In the genomic region with DNA sequence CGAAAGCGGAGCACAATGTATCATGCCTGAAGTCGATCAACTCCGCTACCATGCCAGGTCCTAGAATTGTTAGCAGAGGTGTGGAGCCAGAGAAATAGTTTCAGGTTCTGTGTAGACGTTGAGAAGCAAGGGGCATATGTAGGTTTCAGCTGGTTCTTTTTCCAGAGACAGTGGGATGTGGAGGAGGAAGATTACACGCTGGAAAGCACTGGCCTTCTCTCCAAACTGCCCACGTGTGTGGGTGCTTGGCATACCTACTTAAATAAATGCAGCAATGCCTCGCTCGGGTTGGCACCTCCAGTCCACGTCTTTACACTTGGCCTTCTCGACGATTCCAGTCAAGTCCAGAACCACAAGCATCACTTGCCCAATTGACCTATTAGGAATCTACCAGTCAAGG, we compare ENCODE assay signal across 34 mouse cellular contexts. TPM values are rescaled to one million over a fixed set of nuclear protein-coding genes. Genes with fewer than 3 reads are reported as not detected.
A peak's percentile ranks its signal among the peaks of the same experiment; 100 is the strongest.
DNase-seq lines count a peak whose midpoint lies in the region; ATAC-seq and TF ChIP-seq lines count a peak whose summit lies in the region.
"Had no signal": no experiment of that assay in that cellular context is flagged by ENCODE, and none has a peak within 500 bp of the region (broad histone marks: within the 10 kb centered on the region; RNA-seq: fewer than 3 reads in every experiment).

No protein-coding gene starts in this region.

- ATAC-seq in heart, embryonic 13.5 days (ENCODE audit: extremely low read depth, insufficient number of reproducible peaks, low FRiP score, low TSS enrichment): no peak
- no peak for ATAC-seq in embryonic facial prominence, embryonic 14.5 days (ENCODE audit: low read depth)
- ATAC-seq: activated CD4-positive, CD25-positive, alpha-beta regulatory T cell, adult 4 months; forebrain, embryonic 14.5 days; hindbrain, embryonic 16.5 days; intestine, embryonic 15.5 days; midbrain, embryonic 13.5 days had no signal

- no peak for DNase-seq in heart, postnatal 10 days
- DNase-seq in layer of hippocampus, adult 9-11 months: peak; percentile 23
- DNase-seq in layer of hippocampus, postnatal 25 days (ENCODE audit: extremely low spot score in 1 of 2, low spot score in 1 of 2): no peak
- DNase-seq in embryonic facial prominence, embryonic 14.5 days (ENCODE audit: low spot score): no peak
- DNase-seq in B cell, adult 2 months: no peak
- DNase-seq: adrenal gland, adult 8-10 months; cerebellum, adult 9-10 months; gastrocnemius, postnatal 10 days; kidney, postnatal 14 days; liver; lung, postnatal 36 days; thymus, adult 18-20 months; thymus, postnatal 36 days had no signal

- TF ChIP-seq CTCF in bone marrow macrophage, adult 2 months (IDR thresholded peaks at IDR 0.05; ENCODE audit: low read depth, low read length): no peak

- H3K36me3 ChIP-seq in heart, embryonic 13.5 days: peaks cover 42% of the 10 kb centered on the region
- peaks cover 12% of the 10 kb centered on the region for H3K36me3 ChIP-seq in embryonic facial prominence, embryonic 14.5 days (ENCODE audit: control insufficient read depth, insufficient read depth, low read length)
- H3K36me3 ChIP-seq: liver, embryonic 15.5 days had no signal

- WGBS in heart, embryonic 13.5 days: 86% methylated on average over 12 of the region's 12 CpGs
- 92% methylated on average over 12 of the region's 12 CpGs for WGBS in embryonic facial prominence, embryonic 14.5 days

- peak overlapping the region; percentile 94 for H3K27ac ChIP-seq in heart, embryonic 13.5 days (replicated peaks)
- peak overlapping the region; percentile 21; the same call in 1 of the 2 replicates for H3K27ac ChIP-seq in bone marrow macrophage, adult 2 months (ENCODE audit: insufficient read depth, low read depth, low read length)
- H3K27ac ChIP-seq in embryonic facial prominence, embryonic 14.5 days (replicated peaks; ENCODE audit: low read depth, low read length): peak overlapping the region; percentile 48
- H3K27ac ChIP-seq: hindbrain, embryonic 10.5 days; intestine, embryonic 15.5 days; left cerebral cortex, adult 2 months; liver, embryonic 15.5 days; lung, embryonic 15.5 days; midbrain, embryonic 13.5 days had no signal

- H3K9me3 ChIP-seq in heart, embryonic 13.5 days: no peaks in the 10 kb centered on the region
- no peaks in the 10 kb centered on the region for H3K9me3 ChIP-seq in embryonic facial prominence, embryonic 14.5 days (ENCODE audit: control insufficient read depth, low read length)
- H3K9me3 ChIP-seq: hindbrain, embryonic 10.5 days; intestine, embryonic 15.5 days; liver, embryonic 15.5 days; lung, embryonic 15.5 days; megakaryocyte, embryonic 14.5 days; midbrain, embryonic 13.5 days had no signal

- H3K27me3 ChIP-seq in heart, embryonic 13.5 days (replicated peaks): no peaks in the 10 kb centered on the region
- H3K27me3 ChIP-seq in embryonic facial prominence, embryonic 14.5 days (replicated peaks; ENCODE audit: control insufficient read depth, insufficient read depth, low read length): no peaks in the 10 kb centered on the region
- H3K27me3 ChIP-seq: intestine, embryonic 15.5 days; lung, embryonic 15.5 days; midbrain, embryonic 13.5 days had no signal

- peaks cover 68% of the 10 kb centered on the region for H3K4me1 ChIP-seq in heart, embryonic 13.5 days
- H3K4me1 ChIP-seq in bone marrow macrophage, adult 2 months (ENCODE audit: control insufficient read depth, insufficient read depth, low read length): peaks cover 62% of the 10 kb centered on the region
- H3K4me1 ChIP-seq in embryonic facial prominence, embryonic 14.5 days (ENCODE audit: control insufficient read depth, insufficient read depth, low read length): peaks cover 25% of the 10 kb centered on the region

- H3K9ac ChIP-seq in heart, embryonic 13.5 days: no peak overlapping the region
- H3K9ac ChIP-seq in embryonic facial prominence, embryonic 14.5 days (ENCODE audit: low read depth, low read length): no peak overlapping the region
- H3K9ac ChIP-seq: liver, embryonic 15.5 days; lung, embryonic 15.5 days; midbrain, embryonic 13.5 days had no signal

- no peak overlapping the region for H3K4me3 ChIP-seq in heart, embryonic 13.5 days
- H3K4me3 ChIP-seq in bone marrow macrophage, adult 2 months (ENCODE audit: insufficient read depth, low read length): no peak overlapping the region
- H3K4me3 ChIP-seq in embryonic facial prominence, embryonic 14.5 days (ENCODE audit: low read depth, low read length): no peak overlapping the region
- H3K4me3 ChIP-seq: hindbrain, embryonic 10.5 days; intestine, embryonic 15.5 days; left cerebral cortex, adult 2 months; liver, embryonic 15.5 days; lung, embryonic 15.5 days; megakaryocyte, embryonic 14.5 days; midbrain, embryonic 13.5 days had no signal

- intact Hi-C loops in heart, postnatal 10 days (cut with DNase I): loop anchor here (10.0 kb wide), 1 partner anchor 58 kb away; a partner anchor contains a TSS

- TF ChIP-seq POLR2A in bone marrow macrophage, adult 2 months (IDR thresholded peaks at IDR 0.05; ENCODE audit: borderline replicate concordance, low read depth, low read length): no peak

- H3K4me2 ChIP-seq in heart, embryonic 13.5 days: peak overlapping the region; percentile 62; the same call in 1 of the 2 replicates
- no peak overlapping the region for H3K4me2 ChIP-seq in embryonic facial prominence, embryonic 14.5 days (ENCODE audit: low read depth, low read length)
- H3K4me2 ChIP-seq: intestine, embryonic 15.5 days; liver, embryonic 15.5 days; lung, embryonic 15.5 days; midbrain, embryonic 13.5 days had no signal

RNA-seq across cellular contexts. Expression of a gene that starts 4.2 kb away (rescaled TPM):
- polyA plus RNA-seq in heart, embryonic 13.5 days (2015; fragmentation: Nextera tagmentation; extraction: Ambion mirVana): 18.4 and 18.5 TPM in 2 replicates
- total RNA-seq in heart, postnatal 10 days (2021): 100 to 1,000 TPM; 168 to 176 TPM
- 10 to 100 TPM; 32.8 to 37.8 TPM for total RNA-seq in layer of hippocampus, postnatal 25 days (2021)
- 45.7 and 50.2 TPM in 2 replicates for polyA plus RNA-seq in bone marrow macrophage, adult 2 months (2012; ENCODE audit: insufficient read depth, insufficient read length, missing spikeins)
- 36.9 and 37.8 TPM in 2 replicates for polyA plus RNA-seq in embryonic facial prominence, embryonic 14.5 days (2014; fragmentation: Nextera tagmentation; extraction: Ambion mirVana)

RNA-seq across cellular contexts. Expression of a gene that starts 19.4 kb away (rescaled TPM):
- not detected in 2 replicates for polyA plus RNA-seq in heart, embryonic 13.5 days (2015; fragmentation: Nextera tagmentation; extraction: Ambion mirVana)
- not detected for total RNA-seq in heart, postnatal 10 days (2021)
- total RNA-seq in layer of hippocampus, postnatal 25 days (2021): under 1 TPM in 1 of 2 experiments, not detected in 1; 0.27 TPM
- polyA plus RNA-seq in bone marrow macrophage, adult 2 months (2012; ENCODE audit: insufficient read depth, insufficient read length, missing spikeins): not detected in 2 replicates
- not detected in 2 replicates for polyA plus RNA-seq in embryonic facial prominence, embryonic 14.5 days (2014; fragmentation: Nextera tagmentation; extraction: Ambion mirVana)
- total RNA-seq: adrenal gland, adult 8-10 months; common myeloid progenitor, adult 5-6 weeks; gastrocnemius, postnatal 10 days; granulocyte monocyte progenitor cell, adult 5-6 weeks; layer of hippocampus, adult 8-10 months; left cerebral cortex, adult 2 months; left cerebral cortex, postnatal 36 days; monocyte, adult 5-6 weeks had no signal
- polyA plus RNA-seq: activated CD4-positive, CD25-positive, alpha-beta regulatory T cell, adult 4 months; embryonic facial prominence, embryonic 11.5 days; forebrain, embryonic 14.5 days; hindbrain, embryonic 10.5 days; intestine, embryonic 15.5 days; liver, embryonic 15.5 days; lung, embryonic 15.5 days; midbrain, embryonic 13.5 days; neural tube, embryonic 11.5 days had no signal

RNA-seq across cellular contexts. Expression of a gene that starts 49.9 kb away (rescaled TPM):
- polyA plus RNA-seq in heart, embryonic 13.5 days (2015; fragmentation: Nextera tagmentation; extraction: Ambion mirVana): not detected in 2 replicates
- not detected for total RNA-seq in heart, postnatal 10 days (2021)
- total RNA-seq in layer of hippocampus, postnatal 25 days (2021): not detected
- not detected in 2 replicates for polyA plus RNA-seq in bone marrow macrophage, adult 2 months (2012; ENCODE audit: insufficient read depth, insufficient read length, missing spikeins)
- polyA plus RNA-seq in embryonic facial prominence, embryonic 14.5 days (2014; fragmentation: Nextera tagmentation; extraction: Ambion mirVana): not detected in 2 replicates
- total RNA-seq: adrenal gland, adult 8-10 months; common myeloid progenitor, adult 5-6 weeks; gastrocnemius, postnatal 10 days; granulocyte monocyte progenitor cell, adult 5-6 weeks; layer of hippocampus, adult 8-10 months; left cerebral cortex, adult 2 months; left cerebral cortex, postnatal 36 days; monocyte, adult 5-6 weeks had no signal
- polyA plus RNA-seq: activated CD4-positive, CD25-positive, alpha-beta regulatory T cell, adult 4 months; embryonic facial prominence, embryonic 11.5 days; forebrain, embryonic 14.5 days; frontal cortex, adult 2 months; hindbrain, embryonic 10.5 days; hindbrain, embryonic 16.5 days; intestine, embryonic 15.5 days; liver, embryonic 15.5 days; lung, embryonic 15.5 days; midbrain, embryonic 13.5 days; neural tube, embryonic 11.5 days; stomach, embryonic 16.5 days had no signal

RNA-seq across cellular contexts. Expression of a gene that starts 58.2 kb away (rescaled TPM):
- polyA plus RNA-seq in heart, embryonic 13.5 days (2015; fragmentation: Nextera tagmentation; extraction: Ambion mirVana): 17.5 and 19.2 TPM in 2 replicates
- 1 to 10 TPM; 4.7 to 6.4 TPM for total RNA-seq in heart, postnatal 10 days (2021)
- 10 to 100 TPM; 16.9 to 17.7 TPM for total RNA-seq in layer of hippocampus, postnatal 25 days (2021)
- 9.6 and 12.6 TPM in 2 replicates for polyA plus RNA-seq in bone marrow macrophage, adult 2 months (2012; ENCODE audit: insufficient read depth, insufficient read length, missing spikeins)
- polyA plus RNA-seq in embryonic facial prominence, embryonic 14.5 days (2014; fragmentation: Nextera tagmentation; extraction: Ambion mirVana): 25.3 and 26.0 TPM in 2 replicates

RNA-seq across cellular contexts. Expression of a gene that starts 58.3 kb away (rescaled TPM):
- 105 and 119 TPM in 2 replicates for polyA plus RNA-seq in heart, embryonic 13.5 days (2015; fragmentation: Nextera tagmentation; extraction: Ambion mirVana)
- total RNA-seq in heart, postnatal 10 days (2021): 10 to 100 TPM; 49.5 to 49.6 TPM
- 10 to 100 TPM; 58.6 to 61.3 TPM for total RNA-seq in layer of hippocampus, postnatal 25 days (2021)
- polyA plus RNA-seq in bone marrow macrophage, adult 2 months (2012; ENCODE audit: insufficient read depth, insufficient read length, missing spikeins): 60.7 and 69.6 TPM in 2 replicates
- polyA plus RNA-seq in embryonic facial prominence, embryonic 14.5 days (2014; fragmentation: Nextera tagmentation; extraction: Ambion mirVana): 111 and 118 TPM in 2 replicates

Comparison
In these comparisons a context has a peak if more than half of its experiments do, and no peak if none do; other contexts are left out.
1. H3K27ac ChIP-seq: peak in every context shown above with its lines; median percentile 94 in heart, embryonic 13.5 days; 48 in embryonic facial prominence, embryonic 14.5 days; 21 in bone marrow macrophage, adult 2 months.